Mouse (Mus musculus) midbrain, embryonic 16.5 days (tissue): ENCODE measurements around the gene Srsf1. TPM values are rescaled to one million over a fixed set of nuclear protein-coding genes. Genes with fewer than 3 reads are reported as not detected.
"Not testable (repeated sequence)": the region's sequence is repeated elsewhere in the genome, so short reads cannot be mapped to it uniquely, and the experiment has no call there.

ENCODE experiments used
- ATAC-seq: fragments of 200-750 bp; cut with Nextera tagmentation; 2 replicates; pipeline ENCODE4 v1.8.0; 2017; ENCODE audit warnings: moderate TSS enrichment
- H3K27ac ChIP-seq: fragments of 300-500 bp; sonication (generic); 2 replicates; pipeline ENCODE4 v1.5.1; 2014; ENCODE audit warnings: mild to moderate bottlenecking, low read length, mixed read lengths
- H3K27me3 ChIP-seq: fragments of 300-500 bp; sonication (generic); 2 replicates; pipeline ENCODE4 v1.6.1; 2014; ENCODE audit warnings: low read depth, low read length, mixed read lengths; ENCODE audit not compliant: control insufficient read depth, insufficient read depth
- H3K36me3 ChIP-seq: fragments of 300-500 bp; sonication (generic); 2 replicates; pipeline ENCODE4 v1.6.1; 2014; ENCODE audit warnings: mild to moderate bottlenecking, low read length, moderate library complexity, mixed read lengths; ENCODE audit not compliant: control insufficient read depth, insufficient read depth
- H3K4me1 ChIP-seq: fragments of 300-500 bp; sonication (generic); 2 replicates; pipeline ENCODE4 v1.6.1; 2014; ENCODE audit warnings: mild to moderate bottlenecking, low read length, mixed read lengths; ENCODE audit not compliant: control insufficient read depth, insufficient read depth
- H3K4me2 ChIP-seq: fragments of 300-500 bp; sonication (generic); 2 replicates; pipeline ENCODE4 v1.6.1; 2014; ENCODE audit warnings: mild to moderate bottlenecking, low read length, mixed read lengths
- H3K4me3 ChIP-seq: fragments of 300-500 bp; sonication (generic); 2 replicates; pipeline ENCODE4 v1.5.1; 2014; ENCODE audit warnings: low read depth, mild to moderate bottlenecking, low read length, moderate library complexity, mixed read lengths
- H3K9ac ChIP-seq: fragments of 300-500 bp; sonication (generic); 2 replicates; pipeline ENCODE4 v1.6.1; 2014; ENCODE audit warnings: low read depth, low read length, mixed read lengths
- H3K9me3 ChIP-seq: fragments of 300-500 bp; sonication (generic); replicated peaks from 2 replicates; pipeline ENCODE4 v1.6.1; 2014; ENCODE audit warnings: mild to moderate bottlenecking, low read length, mixed read lengths; ENCODE audit not compliant: control insufficient read depth, poor library complexity, severe bottlenecking
- WGBS: fragments of 180-500 bp; shearing (Covaris S2); extraction: QIAGEN DNeasy Blood & Tissue Kit; methylation state at CpG from one replicate; pipeline ENCODE4 v1.1.7; 2014; 5-methylcytosine and 5-hydroxymethylcytosine counted together
- polyA plus RNA-seq: library from polyadenylated mRNA; unstranded; fragments of >200 nt; fragmentation: Nextera tagmentation; extraction: Ambion mirVana; gene quantifications from 2 replicates; pipeline ENCODE4 v1.2.1, GENCODE M21; 2015

Gene Srsf1
- polyA plus RNA-seq, 1 experiment from 2014 or later: 200 TPM

GRCm38 (mm10) chr11:88031753-88032152 is 15.4 kb upstream of the Srsf1 start:
- ATAC-seq: no peak
- no peaks in the 10 kb centered on the region; the same call in 1 of the 2 replicates for H3K36me3 ChIP-seq

GRCm38 (mm10) chr11:88035970-88036369 is 11.2 kb upstream of the Srsf1 start:
- H3K9ac ChIP-seq: no peak overlapping the region
- H3K9me3 ChIP-seq: no peaks in the 10 kb centered on the region
- WGBS: 72% methylated on average over 7 of the region's 7 CpGs
- H3K36me3 ChIP-seq: no peaks in the 10 kb centered on the region; the same call in 1 of the 2 replicates
- no peak overlapping the region for H3K4me2 ChIP-seq
- ATAC-seq: no peak
- no peaks in the 10 kb centered on the region for H3K4me1 ChIP-seq
- H3K27me3 ChIP-seq: no peaks in the 10 kb centered on the region
- H3K27ac ChIP-seq: no peak overlapping the region
- H3K4me3 ChIP-seq: no peak overlapping the region

More at GRCm38 (mm10) chr11:88031753-88032152, 15.4 kb upstream of the Srsf1 start:
- H3K4me3 ChIP-seq: no peak overlapping the region
- no peak overlapping the region for H3K4me2 ChIP-seq
- no peaks in the 10 kb centered on the region for H3K27me3 ChIP-seq
- H3K9me3 ChIP-seq: no peaks in the 10 kb centered on the region
- H3K27ac ChIP-seq: no peak overlapping the region
- 89% methylated on average over 5 of the region's 5 CpGs for WGBS
- H3K9ac ChIP-seq: no peak overlapping the region
- H3K4me1 ChIP-seq: no peaks in the 10 kb centered on the region

GRCm38 (mm10) chr11:88036761-88037251 is 10.4 kb upstream of the Srsf1 start:
- no peaks in the 10 kb centered on the region for H3K27me3 ChIP-seq
- no peak overlapping the region for H3K4me2 ChIP-seq
- H3K9ac ChIP-seq: no peak overlapping the region
- H3K4me1 ChIP-seq: no peaks in the 10 kb centered on the region
- H3K4me3 ChIP-seq: no peak overlapping the region
- H3K9me3 ChIP-seq: no peaks in the 10 kb centered on the region
- 85% methylated on average over 10 of the region's 10 CpGs for WGBS
- H3K36me3 ChIP-seq: no peaks in the 10 kb centered on the region; the same call in 1 of the 2 replicates
- no peak overlapping the region for H3K27ac ChIP-seq
- ATAC-seq: no peak

GRCm38 (mm10) chr11:88037386-88037785 is 9.8 kb upstream of the Srsf1 start:
- H3K36me3 ChIP-seq: no peaks in the 10 kb centered on the region; the same call in 1 of the 2 replicates

GRCm38 (mm10) chr11:88039066-88039465 is 8.1 kb upstream of the Srsf1 start:
- no peak overlapping the region for H3K4me2 ChIP-seq
- WGBS: 96% methylated on average over 1 of the region's 1 CpGs
- no peaks in the 10 kb centered on the region for H3K27me3 ChIP-seq
- ATAC-seq: no peak
- no peaks in the 10 kb centered on the region for H3K36me3 ChIP-seq
- H3K9ac ChIP-seq: no peak overlapping the region
- H3K4me1 ChIP-seq: no peaks in the 10 kb centered on the region
- H3K27ac ChIP-seq: no peak overlapping the region
- H3K9me3 ChIP-seq: no peaks in the 10 kb centered on the region
- no peak overlapping the region for H3K4me3 ChIP-seq

More at GRCm38 (mm10) chr11:88037386-88037785, 9.8 kb upstream of the Srsf1 start:
- H3K27me3 ChIP-seq: no peaks in the 10 kb centered on the region
- no peaks in the 10 kb centered on the region for H3K4me1 ChIP-seq
- H3K9me3 ChIP-seq: no peaks in the 10 kb centered on the region
- ATAC-seq: no peak
- 83% methylated on average over 3 of the region's 3 CpGs for WGBS
- H3K27ac ChIP-seq: no peak overlapping the region
- H3K9ac ChIP-seq: no peak overlapping the region
- no peak overlapping the region for H3K4me3 ChIP-seq
- H3K4me2 ChIP-seq: no peak overlapping the region

GRCm38 (mm10) chr11:88044314-88044713 is 2.9 kb upstream of the Srsf1 start:
- ATAC-seq: no peak
- Histone ChIP-seq H3K9ac (no peak overlapping the region), H3K9me3 (no peaks in the 10 kb centered on the region), H3K4me1 (peaks cover 16% of the 10 kb centered on the region), H3K4me2 (no peak overlapping the region), H3K4me3 (no peak overlapping the region), H3K36me3 (peaks cover 2% of the 10 kb centered on the region; the same call in 1 of the 2 replicates), H3K27ac (no peak overlapping the region), H3K27me3 (no peaks in the 10 kb centered on the region)

GRCm38 (mm10) chr11:88045159-88045558 is 2.0 kb upstream of the Srsf1 start:
- 98% methylated on average over 3 of the region's 3 CpGs for WGBS
- not testable (repeated sequence) for H3K4me3 ChIP-seq, H3K4me2 ChIP-seq, H3K9me3 ChIP-seq, H3K27ac ChIP-seq, H3K9ac ChIP-seq, H3K27me3 ChIP-seq, H3K36me3 ChIP-seq, ATAC-seq
- peaks cover 24% of the 10 kb centered on the region for H3K4me1 ChIP-seq

- Histone ChIP-seq H3K36me3 (peaks cover 10% of the 10 kb centered on the region; the same call in 1 of the 2 replicates), H3K9me3 (no peaks in the 10 kb centered on the region), H3K27me3 (no peaks in the 10 kb centered on the region), H3K9ac (no peak overlapping the region), H3K4me3 (no peak overlapping the region), H3K4me2 (no peak overlapping the region; the same call in 1 of the 2 replicates), H3K27ac (no peak overlapping the region), H3K4me1 (peaks cover 27% of the 10 kb centered on the region)
- 87% methylated on average over 4 of the region's 4 CpGs for WGBS
- no peak for ATAC-seq
These were observed 1.3 kb upstream of the Srsf1 start for GRCm38 (mm10) chr11:88045878-88046277.

- peak overlapping the region; percentile 60 for H3K4me2 ChIP-seq
- peaks cover 30% of the 10 kb centered on the region for H3K4me1 ChIP-seq
- peak overlapping the region; percentile 99 for H3K9ac ChIP-seq
- peak; percentile 9; the same call in 1 of the 2 replicates for ATAC-seq
- H3K36me3 ChIP-seq: peaks cover 10% of the 10 kb centered on the region; the same call in 1 of the 2 replicates
- no peaks in the 10 kb centered on the region for H3K9me3 ChIP-seq
- 58% methylated on average over 17 of the region's 17 CpGs for WGBS
- peak overlapping the region; percentile 97 for H3K4me3 ChIP-seq
- no peaks in the 10 kb centered on the region for H3K27me3 ChIP-seq
- peak overlapping the region; percentile 100 for H3K27ac ChIP-seq
These were observed 743 bp upstream of the Srsf1 start for GRCm38 (mm10) chr11:88046323-88046937.
